In the genomic region with DNA sequence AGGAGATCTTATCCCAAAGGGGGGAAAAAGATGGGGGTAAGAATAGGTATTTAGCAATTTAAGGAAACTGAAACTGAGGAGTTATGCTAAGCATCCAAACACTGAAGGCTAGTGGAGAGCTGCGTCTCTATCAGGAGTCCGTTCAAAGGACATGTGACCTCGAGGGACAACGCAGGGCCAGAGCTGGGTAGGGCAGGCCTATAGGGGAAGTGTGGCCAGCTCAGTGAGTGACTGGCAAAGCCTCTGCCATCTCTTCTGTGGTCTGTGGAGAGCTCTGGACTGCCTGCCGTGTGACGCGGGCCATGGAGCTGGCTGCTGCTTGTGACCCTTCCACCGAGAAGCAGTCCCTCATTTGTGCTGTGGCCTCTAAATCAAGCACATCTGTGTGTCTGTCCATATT, we compare ENCODE assay signal across 30 mouse cellular contexts. TPM values are rescaled to one million over a fixed set of nuclear protein-coding genes. Genes with fewer than 3 reads are reported as not detected.
A peak's percentile ranks its signal among the peaks of the same experiment; 100 is the strongest.
DNase-seq lines count a peak whose midpoint lies in the region; ATAC-seq and TF ChIP-seq lines count a peak whose summit lies in the region.
"Had no signal": no experiment of that assay in that cellular context is flagged by ENCODE, and none has a peak within 500 bp of the region (broad histone marks: within the 10 kb centered on the region; RNA-seq: fewer than 3 reads in every experiment).

No protein-coding gene starts in this region.

- H3K4me1 ChIP-seq in megakaryocyte, embryonic 14.5 days: peaks cover 60% of the 10 kb centered on the region
- H3K4me1 ChIP-seq in midbrain, postnatal 0 days (ENCODE audit: insufficient read depth, low read length): no peaks in the 10 kb centered on the region
- H3K4me1 ChIP-seq: embryonic facial prominence, embryonic 13.5 days; forebrain, embryonic 12.5 days; forebrain, embryonic 15.5 days had no signal

- peak; percentile 61 for ATAC-seq in common myeloid progenitor, adult 5-6 weeks (replicated peaks; ENCODE audit: low read depth, poor library complexity, severe bottlenecking)
- ATAC-seq in midbrain, postnatal 0 days (ENCODE audit: low FRiP score): no peak
- ATAC-seq: activated CD4-positive, CD25-positive, alpha-beta regulatory T cell, adult 4 months; forebrain, embryonic 15.5 days; hindbrain, postnatal 0 days; inflammation-experienced regulatory T-cells, adult 6 months; intestine, embryonic 16.5 days had no signal

- no peaks in the 10 kb centered on the region for H3K36me3 ChIP-seq in megakaryocyte, embryonic 14.5 days (replicated peaks; ENCODE audit: low read length)
- no peaks in the 10 kb centered on the region for H3K36me3 ChIP-seq in midbrain, postnatal 0 days (ENCODE audit: insufficient read depth, low read length)
- H3K36me3 ChIP-seq: embryonic facial prominence, embryonic 10.5 days; embryonic facial prominence, embryonic 13.5 days; forebrain, embryonic 12.5 days; forebrain, embryonic 15.5 days; heart, embryonic 10.5 days; heart, embryonic 13.5 days had no signal

- no peak for TF ChIP-seq CTCF in midbrain, postnatal 0 days (IDR thresholded peaks at IDR 0.05)

- H3K4me2 ChIP-seq in midbrain, postnatal 0 days (ENCODE audit: low read depth, low read length, poor library complexity, severe bottlenecking): no peak overlapping the region
- H3K4me2 ChIP-seq: embryonic facial prominence, embryonic 13.5 days; forebrain, embryonic 12.5 days; forebrain, embryonic 15.5 days; heart, embryonic 13.5 days; hindbrain, embryonic 14.5 days had no signal

- H3K9ac ChIP-seq in midbrain, postnatal 0 days (replicated peaks; ENCODE audit: low read length, poor library complexity, severe bottlenecking): no peak overlapping the region
- H3K9ac ChIP-seq: embryonic facial prominence, embryonic 13.5 days; forebrain, embryonic 12.5 days; forebrain, embryonic 15.5 days; heart, embryonic 13.5 days; hindbrain, embryonic 14.5 days had no signal

- no peak overlapping the region for H3K27ac ChIP-seq in midbrain, postnatal 0 days (ENCODE audit: low read depth, low read length)
- H3K27ac ChIP-seq: embryonic facial prominence, embryonic 10.5 days; embryonic facial prominence, embryonic 13.5 days; forebrain, embryonic 12.5 days; forebrain, embryonic 15.5 days; heart, embryonic 10.5 days; heart, embryonic 13.5 days; hindbrain, embryonic 14.5 days; hindbrain, postnatal 0 days had no signal

- peak; percentile 55 for DNase-seq in 416B (ENCODE audit: low read depth)
- DNase-seq in midbrain, postnatal 0 days (ENCODE audit: low spot score): no peak
- no peak for DNase-seq in gastrocnemius, postnatal 4 days (ENCODE audit: low spot score in 2 of 2)
- DNase-seq in cerebellum, adult 8-10 months: no peak
- DNase-seq: adrenal gland, adult 8-10 months; adrenal gland, postnatal 25 days; cerebellum, adult 11-12 months; cerebellum, adult 9-10 months; cerebellum, postnatal 25 days; embryo, embryonic 11 days; gastrocnemius, postnatal 10 days; gastrocnemius, postnatal 36 days; heart, adult 18-20 months; heart, postnatal 10 days had no signal

- peak overlapping the region; percentile 28 for H3K4me3 ChIP-seq in megakaryocyte, embryonic 14.5 days (replicated peaks)
- no peak overlapping the region for H3K4me3 ChIP-seq in midbrain, postnatal 0 days (ENCODE audit: low read depth, low read length)
- H3K4me3 ChIP-seq: embryonic facial prominence, embryonic 10.5 days; embryonic facial prominence, embryonic 13.5 days; erythroblast, embryonic 14.5 days; forebrain, embryonic 12.5 days; forebrain, embryonic 15.5 days; heart, embryonic 10.5 days; heart, embryonic 13.5 days had no signal

- H3K9me3 ChIP-seq in megakaryocyte, embryonic 14.5 days: no peaks in the 10 kb centered on the region
- no peaks in the 10 kb centered on the region for H3K9me3 ChIP-seq in midbrain, postnatal 0 days (ENCODE audit: low read length)
- H3K9me3 ChIP-seq: embryonic facial prominence, embryonic 10.5 days; embryonic facial prominence, embryonic 13.5 days; forebrain, embryonic 12.5 days; forebrain, embryonic 15.5 days; heart, embryonic 10.5 days; heart, embryonic 13.5 days had no signal

- H3K27me3 ChIP-seq in megakaryocyte, embryonic 14.5 days (replicated peaks): peaks cover 7% of the 10 kb centered on the region
- H3K27me3 ChIP-seq in midbrain, postnatal 0 days (ENCODE audit: insufficient read depth, low read length): no peaks in the 10 kb centered on the region
- H3K27me3 ChIP-seq: embryonic facial prominence, embryonic 13.5 days; forebrain, embryonic 12.5 days; forebrain, embryonic 15.5 days; heart, embryonic 13.5 days had no signal

- WGBS in midbrain, postnatal 0 days: 79% methylated on average over 8 of the region's 8 CpGs

RNA-seq across cellular contexts. Expression of a gene that starts 23.2 kb away (rescaled TPM):
- total RNA-seq in common myeloid progenitor, adult 5-6 weeks (2017): not detected in 2 replicates
- 1.3 TPM in 1 of 2 replicates, not detected in the other for polyA plus RNA-seq in megakaryocyte, embryonic 14.5 days (2012; ENCODE audit: insufficient read depth, low replicate concordance)
- total RNA-seq in midbrain, postnatal 0 days (2014; rRNA removed): not detected in 2 replicates
- 0.67 TPM in 1 of 2 replicates, not detected in the other for polyA plus RNA-seq in midbrain, postnatal 0 days (2015; fragmentation: Nextera tagmentation; extraction: Ambion mirVana)
- total RNA-seq in gastrocnemius, postnatal 4 days (2021): not detected
- total RNA-seq: adrenal gland, adult 8-10 months; adrenal gland, postnatal 25 days; ES-E14; gastrocnemius, postnatal 10 days; gastrocnemius, postnatal 36 days; heart, postnatal 10 days; hindbrain, postnatal 0 days had no signal
- polyA plus RNA-seq: activated CD4-positive, CD25-positive, alpha-beta regulatory T cell, adult 4 months; cortical plate, adult 2 months; embryonic facial prominence, embryonic 10.5 days; embryonic facial prominence, embryonic 13.5 days; erythroblast, embryonic 14.5 days; forebrain, embryonic 15.5 days; heart, embryonic 10.5 days; hindbrain, embryonic 14.5 days; inflammation-experienced regulatory T-cells, adult 6 months had no signal

RNA-seq across cellular contexts. Expression of a gene that starts 23.7 kb away (rescaled TPM):
- 5.2 and 7.0 TPM in 2 replicates for total RNA-seq in common myeloid progenitor, adult 5-6 weeks (2017)
- 22.7 and 26.5 TPM in 2 replicates for polyA plus RNA-seq in megakaryocyte, embryonic 14.5 days (2012; ENCODE audit: insufficient read depth, low replicate concordance)
- 213 and 264 TPM in 2 replicates for total RNA-seq in midbrain, postnatal 0 days (2014; rRNA removed)
- 149 and 153 TPM in 2 replicates for polyA plus RNA-seq in midbrain, postnatal 0 days (2015; fragmentation: Nextera tagmentation; extraction: Ambion mirVana)
- total RNA-seq in gastrocnemius, postnatal 4 days (2021): 10 to 100 TPM; 48.6 to 56.4 TPM

RNA-seq across cellular contexts. Expression of a gene that starts 24.3 kb away (rescaled TPM):
- total RNA-seq in common myeloid progenitor, adult 5-6 weeks (2017): 11.0 and 14.4 TPM in 2 replicates
- 106 and 372 TPM in 2 replicates for polyA plus RNA-seq in megakaryocyte, embryonic 14.5 days (2012; ENCODE audit: insufficient read depth, low replicate concordance)
- total RNA-seq in midbrain, postnatal 0 days (2014; rRNA removed): 41.9 and 42.8 TPM in 2 replicates
- polyA plus RNA-seq in midbrain, postnatal 0 days (2015; fragmentation: Nextera tagmentation; extraction: Ambion mirVana): 113 and 114 TPM in 2 replicates
- total RNA-seq in gastrocnemius, postnatal 4 days (2021): 10 to 100 TPM; 83.4 to 92.2 TPM

RNA-seq across cellular contexts. Expression of a gene that starts 51.3 kb away (rescaled TPM):
- 0.27 and 0.34 TPM in 2 replicates for total RNA-seq in common myeloid progenitor, adult 5-6 weeks (2017)
- not detected in 2 replicates for polyA plus RNA-seq in megakaryocyte, embryonic 14.5 days (2012; ENCODE audit: insufficient read depth, low replicate concordance)
- total RNA-seq in midbrain, postnatal 0 days (2014; rRNA removed): 1.2 and 1.4 TPM in 2 replicates
- 0.19 and 1.4 TPM in 2 replicates for polyA plus RNA-seq in midbrain, postnatal 0 days (2015; fragmentation: Nextera tagmentation; extraction: Ambion mirVana)
- 1 to 10 TPM in 1 of 2 experiments, under 1 TPM in 1; 0.10 to 1.5 TPM for total RNA-seq in gastrocnemius, postnatal 4 days (2021)
- total RNA-seq: ES-E14; heart, postnatal 10 days had no signal
- polyA plus RNA-seq: erythroblast, embryonic 14.5 days; inflammation-experienced regulatory T-cells, adult 6 months had no signal
